Comparison of ENCODE assay signal across 15 mouse cellular contexts in genomic region chr10:109508553-109508952, GRCm38 (mm10).
"Had no signal": no experiment of that assay in that cellular context is flagged by ENCODE, and none has a peak within 500 bp of the region (broad histone marks: within the 10 kb centered on the region; RNA-seq: fewer than 3 reads in every experiment).

No protein-coding gene starts in this region.

- H3K27me3 ChIP-seq: neural tube, embryonic 13.5 days; neural tube, embryonic 15.5 days; stomach, embryonic 15.5 days had no signal

- DNase-seq: retina, postnatal 1 day; right cerebral cortex, adult 18-20 months; right cerebral cortex, postnatal 14 days; right cerebral cortex, postnatal 25 days; right cerebral cortex, postnatal 4 days; spleen, adult 18-20 months; thymus, adult 18-20 months; thymus, adult 2 months; thymus, postnatal 14 days; thymus, postnatal 25 days; thymus, postnatal 36 days; thymus, postnatal 4 days had no signal

- H3K4me3 ChIP-seq: neural tube, embryonic 13.5 days; neural tube, embryonic 15.5 days; stomach, embryonic 15.5 days had no signal

- H3K36me3 ChIP-seq: neural tube, embryonic 13.5 days; neural tube, embryonic 15.5 days; stomach, embryonic 15.5 days had no signal

- H3K4me2 ChIP-seq: neural tube, embryonic 13.5 days; neural tube, embryonic 15.5 days; stomach, embryonic 15.5 days had no signal
